9 mouse cellular contexts compared by ENCODE assay signal in the genomic region with DNA sequence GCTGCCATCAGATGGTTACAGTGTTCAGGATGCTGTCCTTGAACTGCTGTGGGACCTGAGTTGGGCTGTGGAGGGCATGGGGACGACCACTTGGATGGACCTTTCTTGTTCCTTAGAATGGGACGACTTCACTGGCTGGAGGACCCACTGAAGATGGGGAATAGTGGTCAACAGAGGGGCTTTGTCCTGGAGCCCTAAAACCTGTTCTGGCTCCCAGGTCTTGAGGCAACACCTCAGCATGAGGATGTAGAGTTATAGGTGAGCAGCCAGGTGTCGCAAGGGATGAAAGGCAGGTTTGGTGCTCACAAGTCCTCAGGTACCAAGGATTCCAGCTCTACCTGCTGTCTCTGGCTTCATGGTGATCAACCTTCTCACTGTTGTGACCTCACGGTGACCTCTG. TPM values are rescaled to one million over a fixed set of nuclear protein-coding genes. Genes with fewer than 3 reads are reported as not detected.
DNase-seq lines count a peak whose midpoint lies in the region; ATAC-seq lines count a peak whose summit lies in the region.
"Had no signal": no experiment of that assay in that cellular context is flagged by ENCODE, and none has a peak within 500 bp of the region (broad histone marks: within the 10 kb centered on the region; RNA-seq: fewer than 3 reads in every experiment).

No protein-coding gene starts in this region.

- peaks cover 3% of the 10 kb centered on the region; the same call in 1 of the 2 replicates for H3K9me3 ChIP-seq in hindbrain, embryonic 10.5 days
- H3K9me3 ChIP-seq in hindbrain, embryonic 11.5 days (ENCODE audit: control insufficient read depth, low read length), result no peaks in the 10 kb centered on the region
- H3K9me3 ChIP-seq in embryonic facial prominence, embryonic 10.5 days, result 0 out of 2 replicates have a peak, but pooled peaks cover 6% of the 10 kb centered on the region
- H3K9me3 ChIP-seq in forebrain, embryonic 14.5 days (replicated peaks; ENCODE audit: control insufficient read depth, low read length), result no peaks in the 10 kb centered on the region
- H3K9me3 ChIP-seq in limb, embryonic 15.5 days, result no peaks in the 10 kb centered on the region

- H3K4me3 ChIP-seq in hindbrain, embryonic 10.5 days, result no peak overlapping the region
- H3K4me3 ChIP-seq in hindbrain, embryonic 11.5 days (ENCODE audit: low read depth, low read length), result no peak overlapping the region
- H3K4me3 ChIP-seq in embryonic facial prominence, embryonic 10.5 days, result peak overlapping the region; percentile 29; the same call in 1 of the 2 replicates
- H3K4me3 ChIP-seq in forebrain, embryonic 14.5 days (ENCODE audit: low read depth, low read length), result no peak overlapping the region
- no peak overlapping the region for H3K4me3 ChIP-seq in limb, embryonic 15.5 days

- H3K9ac ChIP-seq in hindbrain, embryonic 11.5 days (ENCODE audit: low read depth, low read length), result no peak overlapping the region
- H3K9ac ChIP-seq in forebrain, embryonic 14.5 days (ENCODE audit: low read length), result no peak overlapping the region
- no peak overlapping the region for H3K9ac ChIP-seq in limb, embryonic 15.5 days

- no peaks in the 10 kb centered on the region for H3K27me3 ChIP-seq in hindbrain, embryonic 10.5 days (ENCODE audit: insufficient read depth, poor library complexity, severe bottlenecking)
- no peaks in the 10 kb centered on the region for H3K27me3 ChIP-seq in hindbrain, embryonic 11.5 days (ENCODE audit: control insufficient read depth, insufficient read depth, low read length)
- H3K27me3 ChIP-seq in embryonic facial prominence, embryonic 10.5 days (replicated peaks; ENCODE audit: low read depth, poor library complexity, severe bottlenecking), result no peaks in the 10 kb centered on the region
- no peaks in the 10 kb centered on the region for H3K27me3 ChIP-seq in forebrain, embryonic 14.5 days (replicated peaks; ENCODE audit: control insufficient read depth, insufficient read depth, low read length)
- H3K27me3 ChIP-seq in limb, embryonic 15.5 days, result no peaks in the 10 kb centered on the region

- H3K4me1 ChIP-seq in hindbrain, embryonic 10.5 days (replicated peaks), result peaks cover 49% of the 10 kb centered on the region
- no peaks in the 10 kb centered on the region for H3K4me1 ChIP-seq in hindbrain, embryonic 11.5 days (replicated peaks; ENCODE audit: control insufficient read depth, insufficient read depth, low read length)
- peaks cover 60% of the 10 kb centered on the region for H3K4me1 ChIP-seq in embryonic facial prominence, embryonic 10.5 days
- H3K4me1 ChIP-seq in forebrain, embryonic 14.5 days (ENCODE audit: control insufficient read depth, insufficient read depth, low read length), result peaks cover 10% of the 10 kb centered on the region; the same call in 1 of the 2 replicates
- peaks cover 65% of the 10 kb centered on the region for H3K4me1 ChIP-seq in limb, embryonic 15.5 days

- WGBS in hindbrain, embryonic 10.5 days, result 89% methylated on average over 4 of the region's 4 CpGs
- 90% methylated on average over 4 of the region's 4 CpGs for WGBS in hindbrain, embryonic 11.5 days
- 82% methylated on average over 4 of the region's 4 CpGs for WGBS in embryonic facial prominence, embryonic 10.5 days
- WGBS in forebrain, embryonic 14.5 days, result 95% methylated on average over 4 of the region's 4 CpGs
- 83% methylated on average over 4 of the region's 4 CpGs for WGBS in limb, embryonic 15.5 days

- H3K27ac ChIP-seq in hindbrain, embryonic 10.5 days, result 0 out of 2 replicates have a peak overlapping the region, but pooled peaks have one; percentile 59
- H3K27ac ChIP-seq in hindbrain, embryonic 11.5 days (ENCODE audit: low read depth, low read length), result no peak overlapping the region
- H3K27ac ChIP-seq in embryonic facial prominence, embryonic 10.5 days (replicated peaks), result peak overlapping the region; percentile 80
- peak overlapping the region; percentile 80; the same call in 1 of the 2 replicates for H3K27ac ChIP-seq in forebrain, embryonic 14.5 days (ENCODE audit: low read depth, low read length)
- peak overlapping the region; percentile 92 for H3K27ac ChIP-seq in limb, embryonic 15.5 days

- no peak for ATAC-seq in hindbrain, embryonic 11.5 days (ENCODE audit: low FRiP score)
- ATAC-seq in forebrain, embryonic 14.5 days, result no peak
- ATAC-seq in limb, embryonic 15.5 days (ENCODE audit: insufficient number of reproducible peaks, low FRiP score, low TSS enrichment, low read depth), result no peak

- no peak overlapping the region for H3K4me2 ChIP-seq in hindbrain, embryonic 11.5 days (replicated peaks; ENCODE audit: low read depth, low read length)
- no peak overlapping the region for H3K4me2 ChIP-seq in forebrain, embryonic 14.5 days (ENCODE audit: low read length)
- H3K4me2 ChIP-seq in limb, embryonic 15.5 days, result peak overlapping the region; percentile 44; the same call in 1 of the 2 replicates

- H3K36me3 ChIP-seq in hindbrain, embryonic 10.5 days, result peaks cover 28% of the 10 kb centered on the region
- no peaks in the 10 kb centered on the region for H3K36me3 ChIP-seq in hindbrain, embryonic 11.5 days (ENCODE audit: control insufficient read depth, insufficient read depth, low read length)
- H3K36me3 ChIP-seq in embryonic facial prominence, embryonic 10.5 days (replicated peaks), result peaks cover 54% of the 10 kb centered on the region
- no peaks in the 10 kb centered on the region for H3K36me3 ChIP-seq in forebrain, embryonic 14.5 days (ENCODE audit: control insufficient read depth, insufficient read depth, low read length)
- H3K36me3 ChIP-seq in limb, embryonic 15.5 days, result peaks cover 20% of the 10 kb centered on the region

- no peak for DNase-seq in hindbrain, embryonic 10.5 days (ENCODE audit: low spot score)
- DNase-seq in hindbrain, embryonic 11.5 days (ENCODE audit: low spot score), result no peak
- no peak for DNase-seq in embryonic facial prominence, embryonic 10.5 days (ENCODE audit: low spot score)
- DNase-seq in forebrain, embryonic 14.5 days (ENCODE audit: low spot score), result no peak
- no peak for DNase-seq in urinary bladder, postnatal 25 days (ENCODE audit: low spot score)
- DNase-seq in retina, postnatal 1 day, result no peak
- DNase-seq in Muller cell, postnatal 12 days (ENCODE audit: inconsistent ontology term), result no peak
- DNase-seq: thymus, postnatal 25 days had no signal

RNA-seq across cellular contexts. Expression of a gene that starts 15.8 kb away (rescaled TPM):
- polyA plus RNA-seq in hindbrain, embryonic 10.5 days (2016; fragmentation: Nextera tagmentation; extraction: Ambion mirVana), result 0.19 and 0.21 TPM in 2 replicates
- polyA plus RNA-seq in hindbrain, embryonic 11.5 days (2014; fragmentation: Nextera tagmentation; extraction: Ambion mirVana), result 0.37 and 0.42 TPM in 2 replicates
- polyA plus RNA-seq in embryonic facial prominence, embryonic 10.5 days (2016; fragmentation: Nextera tagmentation; extraction: Ambion mirVana), result 0.13 and 0.56 TPM in 2 replicates
- polyA plus RNA-seq in forebrain, embryonic 14.5 days (2014; fragmentation: Nextera tagmentation; extraction: Ambion mirVana), result 0.11 TPM in 2 replicates
- polyA plus RNA-seq in limb, embryonic 15.5 days (2015; fragmentation: Nextera tagmentation; extraction: Ambion mirVana), result 1.2 and 1.5 TPM in 2 replicates

RNA-seq across cellular contexts. Expression of a gene that starts 29.0 kb away (rescaled TPM):
- 28.6 and 36.3 TPM in 2 replicates for polyA plus RNA-seq in hindbrain, embryonic 10.5 days (2016; fragmentation: Nextera tagmentation; extraction: Ambion mirVana)
- 39.5 and 41.2 TPM in 2 replicates for polyA plus RNA-seq in hindbrain, embryonic 11.5 days (2014; fragmentation: Nextera tagmentation; extraction: Ambion mirVana)
- 40.0 and 46.9 TPM in 2 replicates for polyA plus RNA-seq in embryonic facial prominence, embryonic 10.5 days (2016; fragmentation: Nextera tagmentation; extraction: Ambion mirVana)
- polyA plus RNA-seq in forebrain, embryonic 14.5 days (2014; fragmentation: Nextera tagmentation; extraction: Ambion mirVana), result 62.9 and 71.7 TPM in 2 replicates
- 140 and 168 TPM in 2 replicates for polyA plus RNA-seq in limb, embryonic 15.5 days (2015; fragmentation: Nextera tagmentation; extraction: Ambion mirVana)

RNA-seq across cellular contexts. Expression of a gene that starts 36.4 kb away (rescaled TPM):
- polyA plus RNA-seq in hindbrain, embryonic 10.5 days (2016; fragmentation: Nextera tagmentation; extraction: Ambion mirVana), result 18.9 and 21.6 TPM in 2 replicates
- 9.8 and 9.9 TPM in 2 replicates for polyA plus RNA-seq in hindbrain, embryonic 11.5 days (2014; fragmentation: Nextera tagmentation; extraction: Ambion mirVana)
- 24.1 and 24.2 TPM in 2 replicates for polyA plus RNA-seq in embryonic facial prominence, embryonic 10.5 days (2016; fragmentation: Nextera tagmentation; extraction: Ambion mirVana)
- polyA plus RNA-seq in forebrain, embryonic 14.5 days (2014; fragmentation: Nextera tagmentation; extraction: Ambion mirVana), result 7.1 and 8.7 TPM in 2 replicates
- 21.0 and 21.3 TPM in 2 replicates for polyA plus RNA-seq in limb, embryonic 15.5 days (2015; fragmentation: Nextera tagmentation; extraction: Ambion mirVana)
